Mouse (Mus musculus): ENCODE measurements around the gene Ppp1r35. TPM values are rescaled to one million over a fixed set of nuclear protein-coding genes. Genes with fewer than 3 reads are reported as not detected.

The Ppp1r35 gene
- polyA plus RNA-seq (2015; fragmentation: Nextera tagmentation; extraction: Ambion mirVana), result 38.1 and 39.7 TPM in 2 replicates

- H3K4me2 ChIP-seq, result peak within 1 kb of the TSS; percentile 98
- H3K9me3 ChIP-seq, result no peaks in the 10 kb centered on the region
- H3K4me3 ChIP-seq, result peak within 1 kb of the TSS; percentile 99
- H3K36me3 ChIP-seq, result peaks cover 37% of the 10 kb centered on the region
- WGBS, result under 1% methylated on average over 31 of the region's 31 CpGs
- H3K27ac ChIP-seq (replicated peaks), result peak within 1 kb of the TSS; percentile 94
- peak; percentile 96 for ATAC-seq (ENCODE audit: low read depth)
- peak within 1 kb of the TSS; percentile 96 for H3K9ac ChIP-seq
- H3K27me3 ChIP-seq, result no peaks in the 10 kb centered on the region
- H3K4me1 ChIP-seq (replicated peaks), result peaks cover 54% of the 10 kb centered on the region
These were observed at the start of gene Ppp1r35 for GRCm38 (mm10) chr5:137778635-137779034. Gene Ppp1r35, plus strand, starts transcription at chr5:137778849.

- H3K4me1 ChIP-seq (replicated peaks), result peaks cover 59% of the 10 kb centered on the region
- H3K36me3 ChIP-seq, result peaks cover 78% of the 10 kb centered on the region
- ATAC-seq (ENCODE audit: low read depth), result peak; percentile 79
- WGBS, result 30% methylated on average over 12 of the region's 12 CpGs
- H3K27ac ChIP-seq (replicated peaks), result peak overlapping the region; percentile 99
- H3K4me2 ChIP-seq, result peak overlapping the region; percentile 54
- H3K27me3 ChIP-seq, result no peaks in the 10 kb centered on the region
- H3K4me3 ChIP-seq, result peak overlapping the region; percentile 29
- peak overlapping the region; percentile 67 for H3K9ac ChIP-seq
- H3K9me3 ChIP-seq, result no peaks in the 10 kb centered on the region
These were observed 44.9 kb upstream of the Ppp1r35 start for GRCm38 (mm10) chr5:137733638-137734288.

GRCm38 (mm10) chr5:137734289-137735061, 44.2 kb upstream of the Ppp1r35 start:
- H3K27me3 ChIP-seq, result no peaks in the 10 kb centered on the region
- 43% methylated on average over 6 of the region's 6 CpGs for WGBS
- H3K4me3 ChIP-seq, result peak overlapping the region; percentile 29
- peak overlapping the region; percentile 67 for H3K9ac ChIP-seq
- peak overlapping the region; percentile 54 for H3K4me2 ChIP-seq
- H3K9me3 ChIP-seq, result no peaks in the 10 kb centered on the region
- H3K4me1 ChIP-seq (replicated peaks), result peaks cover 66% of the 10 kb centered on the region
- peaks cover 73% of the 10 kb centered on the region for H3K36me3 ChIP-seq
- peak overlapping the region; percentile 99 for H3K27ac ChIP-seq (replicated peaks)
- ATAC-seq (ENCODE audit: low read depth), result peak; percentile 97

GRCm38 (mm10) chr5:137737400-137737940, 41.2 kb upstream of the Ppp1r35 start:
- ATAC-seq (ENCODE audit: low read depth), result no peak
- Histone ChIP-seq H3K9me3 (no peaks in the 10 kb centered on the region), H3K27ac (replicated peaks) (peak overlapping the region; percentile 81; the same call in 1 of the 2 replicates)

DNA sequence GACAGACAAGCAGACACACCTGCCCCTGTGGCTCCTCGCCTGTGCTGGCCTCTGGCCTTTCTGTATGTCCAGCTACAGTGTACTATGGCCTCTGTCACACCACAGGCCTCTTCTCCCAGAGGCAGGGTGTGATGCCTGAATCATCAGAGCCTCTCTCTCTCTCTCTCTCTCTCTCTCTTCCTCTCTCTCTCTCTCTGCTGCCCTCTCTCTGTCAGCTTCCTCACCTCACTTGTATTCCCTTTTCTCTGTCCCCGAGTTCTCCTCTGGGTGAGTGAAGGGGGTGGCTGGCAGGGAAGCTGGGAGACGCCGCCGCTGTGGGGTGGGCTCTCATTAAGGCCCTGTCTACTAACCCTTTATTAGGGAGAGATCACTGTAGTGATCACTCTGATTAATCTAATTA, 40.1 kb upstream of the Ppp1r35 start:
- peaks cover 66% of the 10 kb centered on the region for H3K4me1 ChIP-seq (replicated peaks)
- H3K36me3 ChIP-seq, result peaks cover 37% of the 10 kb centered on the region
- H3K9ac ChIP-seq, result peak overlapping the region; percentile 93
- no peaks in the 10 kb centered on the region for H3K9me3 ChIP-seq
- 34% methylated on average over 5 of the region's 5 CpGs for WGBS
- H3K4me3 ChIP-seq, result peak overlapping the region; percentile 75
- no peaks in the 10 kb centered on the region for H3K27me3 ChIP-seq
- peak overlapping the region; percentile 91 for H3K4me2 ChIP-seq
- no peak for ATAC-seq (ENCODE audit: low read depth)
- H3K27ac ChIP-seq (replicated peaks), result peak overlapping the region; percentile 81

More at GRCm38 (mm10) chr5:137737400-137737940, 41.2 kb upstream of the Ppp1r35 start:
- peak overlapping the region; percentile 91 for H3K4me2 ChIP-seq
- no peaks in the 10 kb centered on the region for H3K27me3 ChIP-seq
- H3K36me3 ChIP-seq, result peaks cover 46% of the 10 kb centered on the region
- 87% methylated on average over 6 of the region's 6 CpGs for WGBS
- peak overlapping the region; percentile 93 for H3K9ac ChIP-seq
- peaks cover 73% of the 10 kb centered on the region for H3K4me1 ChIP-seq (replicated peaks)
- no peak overlapping the region for H3K4me3 ChIP-seq

- H3K27ac ChIP-seq (replicated peaks), result peak overlapping the region; percentile 81
- no peak for ATAC-seq (ENCODE audit: low read depth)
- no peaks in the 10 kb centered on the region for H3K27me3 ChIP-seq
- peaks cover 35% of the 10 kb centered on the region for H3K36me3 ChIP-seq
- peak overlapping the region; percentile 75 for H3K4me3 ChIP-seq
- WGBS, result 41% methylated on average over 9 of the region's 9 CpGs
- H3K4me1 ChIP-seq (replicated peaks), result peaks cover 56% of the 10 kb centered on the region
- peak overlapping the region; percentile 91 for H3K4me2 ChIP-seq
- no peaks in the 10 kb centered on the region for H3K9me3 ChIP-seq
- H3K9ac ChIP-seq, result peak overlapping the region; percentile 93
These were observed 39.2 kb upstream of the Ppp1r35 start for GRCm38 (mm10) chr5:137739471-137739870.

DNA sequence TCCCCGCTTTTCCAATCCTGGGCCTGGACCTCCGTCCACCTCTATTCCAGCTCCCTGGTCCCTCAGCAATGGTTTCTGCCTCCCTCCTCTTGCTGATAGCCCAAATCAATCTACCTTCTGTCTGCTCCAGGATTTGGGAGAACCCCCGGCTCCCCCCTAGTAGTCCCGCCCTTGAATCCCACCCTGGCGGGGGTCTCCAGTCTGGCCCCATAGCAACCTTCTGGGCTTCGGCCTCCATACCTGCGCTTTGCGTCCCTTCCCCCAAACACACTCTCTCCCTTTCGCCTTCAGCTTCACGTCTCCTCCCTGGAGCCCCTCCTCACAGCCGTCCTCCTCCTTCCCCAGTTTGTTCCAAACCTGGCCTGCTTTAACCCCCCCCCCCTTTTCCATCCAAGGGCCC, 38.1 kb upstream of the Ppp1r35 start:
- Histone ChIP-seq H3K9me3 (no peaks in the 10 kb centered on the region), H3K4me1 (replicated peaks) (peaks cover 55% of the 10 kb centered on the region), H3K36me3 (peaks cover 27% of the 10 kb centered on the region), H3K9ac (peak overlapping the region; percentile 93), H3K27ac (replicated peaks) (peak overlapping the region; percentile 81), H3K4me2 (peak overlapping the region; percentile 91), H3K4me3 (peak overlapping the region; percentile 75), H3K27me3 (no peaks in the 10 kb centered on the region)
- WGBS, result 7% methylated on average over 11 of the region's 11 CpGs
- ATAC-seq (ENCODE audit: low read depth), result peak; percentile 15; the same call in 1 of the 2 replicates

DNA sequence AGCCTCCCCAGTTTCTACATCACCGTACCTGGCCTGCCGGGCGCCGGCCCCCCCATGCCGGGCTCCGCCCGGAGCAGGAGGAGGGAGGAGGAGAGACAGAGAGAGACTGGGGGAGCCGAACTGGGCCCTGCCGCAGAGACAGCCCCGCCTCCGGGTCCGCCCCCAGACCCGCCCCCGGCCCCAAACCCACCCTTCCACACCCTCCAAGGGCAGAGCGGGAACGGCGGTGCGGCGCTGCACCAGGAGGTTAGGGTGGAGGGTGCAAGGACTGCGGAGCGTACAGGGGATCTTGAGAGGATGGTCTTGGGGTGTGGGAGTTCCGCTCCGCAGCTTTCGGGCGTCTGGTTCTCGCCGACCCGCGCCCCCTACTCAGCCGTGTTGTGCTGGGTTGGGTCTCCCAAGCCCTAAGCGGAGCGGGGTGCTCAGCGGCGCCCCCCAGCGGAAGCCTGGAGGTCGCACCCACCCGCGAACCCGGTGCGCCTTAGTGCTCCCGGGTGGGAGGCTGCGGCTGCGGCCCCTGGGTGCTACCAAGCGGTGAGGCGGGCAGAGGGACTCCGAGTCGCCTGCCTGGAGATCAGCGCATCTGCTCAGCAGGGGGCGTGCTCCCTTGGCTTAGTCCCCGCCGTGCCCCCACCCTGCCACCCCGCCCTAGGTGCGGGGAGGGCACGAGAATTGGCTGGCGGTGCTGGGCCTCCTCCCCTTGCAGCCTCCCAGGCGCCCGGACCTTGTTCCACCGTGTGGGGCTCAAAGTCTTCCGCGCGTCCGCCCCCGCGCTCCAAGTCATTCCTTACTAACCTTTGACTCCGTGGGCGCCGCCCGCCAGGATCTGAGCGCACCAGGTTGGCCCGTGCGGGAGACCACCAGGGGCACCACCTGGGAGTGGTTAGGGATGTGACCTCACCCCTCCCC, 37.4 kb upstream of the Ppp1r35 start, which contains the start of gene Nyap1:
Gene Nyap1 (minus strand): TSS at position 585 of the 909 bp plus-strand sequence.
- Histone ChIP-seq H3K4me1 (replicated peaks) (peaks cover 51% of the 10 kb centered on the region), H3K9ac (peak within 1 kb of the TSS; percentile 93), H3K27me3 (no peaks in the 10 kb centered on the region), H3K36me3 (peaks cover 19% of the 10 kb centered on the region), H3K4me3 (peak within 1 kb of the TSS; percentile 75), H3K9me3 (no peaks in the 10 kb centered on the region), H3K27ac (replicated peaks) (peak within 1 kb of the TSS; percentile 81), H3K4me2 (peak within 1 kb of the TSS; percentile 91)
- under 1% methylated on average over 65 of the region's 71 CpGs for WGBS
- peak; percentile 84 for ATAC-seq (ENCODE audit: low read depth)

GRCm38 (mm10) chr5:137742048-137742447, 36.6 kb upstream of the Ppp1r35 start:
- WGBS, result 71% methylated on average over 10 of the region's 10 CpGs

GRCm38 (mm10) chr5:137742836-137743235, 35.8 kb upstream of the Ppp1r35 start:
- no peak overlapping the region for H3K27ac ChIP-seq (replicated peaks)
- no peak overlapping the region for H3K4me3 ChIP-seq
- peaks cover 4% of the 10 kb centered on the region for H3K36me3 ChIP-seq
- no peak for ATAC-seq (ENCODE audit: low read depth)
- H3K27me3 ChIP-seq, result no peaks in the 10 kb centered on the region
- WGBS, result 88% methylated on average over 6 of the region's 6 CpGs
- H3K4me2 ChIP-seq, result no peak overlapping the region
- H3K4me1 ChIP-seq (replicated peaks), result peaks cover 63% of the 10 kb centered on the region
- no peaks in the 10 kb centered on the region for H3K9me3 ChIP-seq
- no peak overlapping the region for H3K9ac ChIP-seq

More at GRCm38 (mm10) chr5:137742048-137742447, 36.6 kb upstream of the Ppp1r35 start:
- Histone ChIP-seq H3K4me1 (replicated peaks) (peaks cover 59% of the 10 kb centered on the region), H3K9me3 (no peaks in the 10 kb centered on the region), H3K4me2 (peak overlapping the region; percentile 91), H3K4me3 (peak overlapping the region; percentile 75; the same call in 1 of the 2 replicates), H3K9ac (no peak overlapping the region), H3K27me3 (no peaks in the 10 kb centered on the region), H3K27ac (replicated peaks) (no peak overlapping the region), H3K36me3 (peaks cover 12% of the 10 kb centered on the region)
- ATAC-seq (ENCODE audit: low read depth), result no peak

DNA sequence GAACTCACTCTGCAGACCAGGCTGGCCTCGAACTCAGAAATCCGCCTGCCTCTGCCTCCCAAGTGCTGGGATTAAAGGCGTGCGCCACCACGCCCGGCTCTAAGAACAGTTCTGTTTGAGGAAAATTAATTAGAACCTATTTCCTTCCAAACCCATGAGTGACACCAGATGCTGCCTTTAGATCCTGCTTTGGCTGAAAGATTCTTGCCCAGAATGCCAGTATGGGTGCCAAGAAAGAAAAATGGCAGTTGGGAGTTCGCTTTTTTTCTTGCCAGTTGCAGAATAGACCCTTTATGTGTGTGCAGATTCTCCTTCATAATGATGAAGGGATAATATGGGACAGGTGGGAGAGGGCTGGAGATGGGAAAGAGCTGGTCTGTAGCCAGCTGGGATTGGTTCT, 34.5 kb upstream of the Ppp1r35 start:
- WGBS, result 90% methylated on average over 7 of the region's 7 CpGs
- no peak for ATAC-seq (ENCODE audit: low read depth)
- no peaks in the 10 kb centered on the region for H3K36me3 ChIP-seq
- peaks cover 63% of the 10 kb centered on the region for H3K4me1 ChIP-seq (replicated peaks)
- no peaks in the 10 kb centered on the region for H3K9me3 ChIP-seq
- H3K4me3 ChIP-seq, result no peak overlapping the region
- H3K27me3 ChIP-seq, result no peaks in the 10 kb centered on the region
- H3K4me2 ChIP-seq, result no peak overlapping the region
- H3K27ac ChIP-seq (replicated peaks), result no peak overlapping the region
- no peak overlapping the region for H3K9ac ChIP-seq
